Mouse (Mus musculus): ENCODE measurements around the gene Sec14l4. TPM values are rescaled to one million over a fixed set of nuclear protein-coding genes. Genes with fewer than 3 reads are reported as not detected.

The Sec14l4 gene
- polyA plus RNA-seq, 1 experiment, result 17.2 TPM

- no peaks in the 10 kb centered on the region for H3K4me1 ChIP-seq (ENCODE audit: control insufficient read depth, insufficient read depth, insufficient read length, low read length)
- no peak overlapping the region for H3K4me3 ChIP-seq (ENCODE audit: insufficient read depth, low read depth, low read length)
- no peak overlapping the region for H3K27ac ChIP-seq (replicated peaks; ENCODE audit: low read depth, low read length)
These were observed 52.2 kb downstream of the Sec14l4 start for GRCm38 (mm10) chr11:4083316-4084078.

DNA sequence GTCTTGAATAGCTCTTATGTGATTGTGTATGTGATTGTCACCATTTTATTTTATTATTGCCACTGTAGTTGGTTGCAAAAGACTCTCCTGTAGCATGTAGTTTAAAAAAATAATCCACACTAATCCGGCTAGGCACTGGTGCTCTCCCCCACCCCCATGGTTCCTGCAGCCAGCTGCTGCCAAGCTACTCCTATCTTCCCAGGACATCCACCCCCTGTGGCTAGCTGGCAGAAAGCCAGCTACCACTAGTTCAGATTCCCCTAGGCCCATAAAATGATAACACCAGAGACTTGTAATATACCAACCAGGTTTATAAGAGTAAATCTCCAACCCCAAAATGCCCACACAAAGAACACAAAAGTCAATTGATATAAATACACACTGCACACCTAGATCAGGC is 55.0 kb downstream of the Sec14l4 start:
- Histone ChIP-seq H3K4me1 (ENCODE audit: control insufficient read depth, insufficient read depth, insufficient read length, low read length) (no peaks in the 10 kb centered on the region), H3K27ac (replicated peaks; ENCODE audit: low read depth, low read length) (no peak overlapping the region), H3K4me3 (ENCODE audit: insufficient read depth, low read depth, low read length) (no peak overlapping the region)

GRCm38 (mm10) chr11:4087267-4087666 is 56.0 kb downstream of the Sec14l4 start:
- H3K27ac ChIP-seq (replicated peaks; ENCODE audit: low read depth, low read length), result no peak overlapping the region
- H3K4me1 ChIP-seq (ENCODE audit: control insufficient read depth, insufficient read depth, insufficient read length, low read length), result no peaks in the 10 kb centered on the region
- H3K4me3 ChIP-seq (ENCODE audit: insufficient read depth, low read depth, low read length), result no peak overlapping the region

DNA sequence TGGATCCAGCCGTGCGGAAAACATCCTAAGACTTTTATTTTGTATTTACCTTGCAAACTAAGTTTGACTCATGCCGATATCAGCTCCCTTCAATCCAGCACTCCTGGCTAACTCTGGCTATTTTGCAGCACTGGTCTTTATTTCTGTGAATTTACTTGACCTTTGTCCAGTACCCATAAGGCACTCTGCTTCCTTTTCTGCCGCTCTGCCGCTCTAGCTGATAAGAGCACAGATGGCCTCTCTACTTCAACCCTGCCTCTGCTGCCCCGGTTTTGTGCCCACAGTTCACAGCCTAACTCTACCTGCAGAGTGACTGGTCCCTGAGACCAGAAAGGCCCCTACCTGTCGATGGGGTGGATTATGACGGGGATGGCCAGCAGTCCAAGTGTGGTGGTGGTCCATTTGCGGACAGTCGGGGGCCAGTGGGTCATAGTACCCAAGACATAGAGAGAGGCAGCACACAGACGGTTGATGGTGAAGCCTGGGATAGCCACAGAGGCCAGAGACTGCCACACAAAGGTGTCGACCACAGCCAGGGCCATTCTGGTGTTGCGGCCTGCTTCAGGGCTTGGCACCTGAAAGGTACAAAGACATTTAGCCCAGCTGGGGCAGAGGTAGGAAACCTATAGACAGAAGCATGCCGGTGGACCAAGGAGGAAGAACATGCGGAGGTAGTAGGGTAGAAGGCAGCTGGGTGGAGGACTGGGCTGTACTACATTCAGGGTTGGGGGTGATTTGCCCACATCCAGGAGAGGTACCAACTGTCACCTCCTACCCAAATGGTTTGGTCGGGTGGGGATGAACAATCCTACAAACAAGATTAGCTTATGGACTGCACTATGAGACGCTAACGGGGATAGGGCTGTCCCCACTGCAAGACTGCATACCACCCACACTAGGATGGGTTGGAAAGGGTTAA is 62.5 kb downstream of the Sec14l4 start:
- Histone ChIP-seq H3K27ac (replicated peaks; ENCODE audit: low read depth, low read length) (no peak overlapping the region), H3K4me1 (ENCODE audit: control insufficient read depth, insufficient read depth, insufficient read length, low read length) (peaks cover 3% of the 10 kb centered on the region; the same call in 1 of the 2 replicates), H3K4me3 (ENCODE audit: insufficient read depth, low read depth, low read length) (peak overlapping the region; percentile 81)

GRCm38 (mm10) chr11:4094378-4095170 is 63.3 kb downstream of the Sec14l4 start:
- Histone ChIP-seq H3K27ac (replicated peaks; ENCODE audit: low read depth, low read length) (peak overlapping the region; percentile 65), H3K4me1 (ENCODE audit: control insufficient read depth, insufficient read depth, insufficient read length, low read length) (peaks cover 3% of the 10 kb centered on the region; the same call in 1 of the 2 replicates), H3K4me3 (ENCODE audit: insufficient read depth, low read depth, low read length) (peak overlapping the region; percentile 81)

DNA sequence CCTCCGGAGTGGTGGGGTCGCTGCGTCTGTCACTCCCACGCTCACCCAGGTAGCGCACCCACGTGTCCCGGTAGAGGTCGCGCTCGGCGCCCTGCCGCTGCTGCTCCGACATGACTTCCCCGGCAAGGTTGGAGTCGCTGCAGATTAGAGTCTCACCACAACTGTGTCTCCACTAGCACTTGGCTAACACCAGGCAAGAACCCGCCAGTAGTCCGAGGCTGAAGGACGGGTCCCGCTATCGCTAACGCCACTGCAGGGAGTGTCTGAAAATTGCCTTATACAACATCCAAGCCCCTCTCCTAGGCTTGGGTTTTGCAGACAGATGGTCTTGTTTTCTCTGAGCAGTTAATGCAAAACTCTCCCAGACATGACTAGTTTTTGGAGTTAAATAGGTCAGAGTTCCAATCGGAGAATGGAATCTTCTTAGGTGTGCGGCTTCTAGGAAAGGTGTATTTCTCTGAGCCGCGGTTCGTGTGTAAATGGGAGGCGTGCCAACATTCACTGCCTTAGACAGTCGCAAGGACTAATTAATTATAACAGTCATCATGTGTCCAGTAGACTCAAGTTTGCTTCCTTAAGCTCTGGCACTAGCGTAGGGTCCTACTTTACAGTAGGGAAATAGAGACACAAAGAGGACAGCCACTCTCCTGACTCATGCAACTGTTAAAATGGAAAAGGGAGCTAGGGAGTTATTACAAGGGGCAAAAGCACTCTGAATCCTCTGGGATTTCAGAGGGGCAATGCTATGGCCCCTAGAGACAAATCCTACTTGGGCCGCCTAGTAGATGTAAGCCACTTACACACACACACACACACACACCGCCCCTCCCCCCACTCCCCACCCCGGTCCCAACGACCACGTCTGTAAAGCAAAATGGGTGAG is 64.2 kb downstream of the Sec14l4 start, which contains the start of gene Mtfp1:
Gene Mtfp1, minus strand, starts transcription at position 275 of the 883 bp plus-strand sequence.
- Histone ChIP-seq H3K4me3 (ENCODE audit: insufficient read depth, low read depth, low read length) (peak within 1 kb of the TSS; percentile 81), H3K27ac (replicated peaks; ENCODE audit: low read depth, low read length) (peak within 1 kb of the TSS; percentile 70), H3K4me1 (ENCODE audit: control insufficient read depth, insufficient read depth, insufficient read length, low read length) (peaks cover 3% of the 10 kb centered on the region; the same call in 1 of the 2 replicates)

- peak overlapping the region; percentile 81 for H3K4me3 ChIP-seq (ENCODE audit: insufficient read depth, low read depth, low read length)
- H3K27ac ChIP-seq (replicated peaks; ENCODE audit: low read depth, low read length), result peak overlapping the region; percentile 79
- H3K4me1 ChIP-seq (ENCODE audit: control insufficient read depth, insufficient read depth, insufficient read length, low read length), result peaks cover 3% of the 10 kb centered on the region; the same call in 1 of the 2 replicates
These were observed 65.1 kb downstream of the Sec14l4 start for GRCm38 (mm10) chr11:4096054-4096984.

DNA sequence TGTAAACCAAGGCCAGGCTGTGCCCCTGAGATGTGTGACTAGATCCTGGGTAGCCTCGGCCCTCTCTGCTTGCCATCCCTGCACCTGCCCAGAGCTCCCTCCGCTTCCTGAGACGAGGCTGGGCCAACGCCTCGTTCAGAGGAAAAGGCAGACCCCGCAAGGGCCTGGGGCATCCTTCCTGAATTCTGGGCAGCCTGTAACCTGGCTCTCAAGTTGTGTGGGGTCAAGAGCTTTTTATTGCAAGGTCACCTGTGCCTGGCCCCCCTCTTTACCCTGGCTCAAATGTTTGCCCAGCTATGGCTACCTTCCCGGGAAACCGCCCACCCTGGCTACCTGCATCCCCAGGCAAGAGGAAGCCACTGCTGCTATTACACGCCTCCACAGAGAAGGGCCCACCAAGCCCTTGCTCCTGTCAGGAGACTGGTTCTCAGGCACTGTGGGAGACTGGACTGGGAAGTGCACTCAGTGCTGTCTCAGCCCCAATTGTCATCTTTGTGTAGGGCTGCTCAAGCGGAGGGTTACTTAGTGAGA is 65.9 kb downstream of the Sec14l4 start:
- Histone ChIP-seq H3K27ac (replicated peaks; ENCODE audit: low read depth, low read length) (peak overlapping the region; percentile 79), H3K4me1 (ENCODE audit: control insufficient read depth, insufficient read depth, insufficient read length, low read length) (peaks cover 3% of the 10 kb centered on the region; the same call in 1 of the 2 replicates), H3K4me3 (ENCODE audit: insufficient read depth, low read depth, low read length) (peak overlapping the region; percentile 60)

Other genes starting within 250 kb of the Sec14l4 start
- gene Osbp2, start 167.6 kb upstream of the Sec14l4 start, polyA plus RNA-seq (2012; ENCODE audit: insufficient read depth, insufficient read length, missing spikeins), result 3.2 and 3.4 TPM in 2 replicates
- 1.0 and 2.1 TPM in 2 replicates for gene 4921536K21Rik, start 136.4 kb upstream of the Sec14l4 start, polyA plus RNA-seq (2012; ENCODE audit: insufficient read depth, insufficient read length, missing spikeins)
- gene Dusp18, start 136.2 kb upstream of the Sec14l4 start, polyA plus RNA-seq (2012; ENCODE audit: insufficient read depth, insufficient read length, missing spikeins), result 1.0 and 4.8 TPM in 2 replicates
- 1.1 TPM in 2 replicates for gene Slc35e4, start 116.8 kb upstream of the Sec14l4 start, polyA plus RNA-seq (2012; ENCODE audit: insufficient read depth, insufficient read length, missing spikeins)
- 48.4 and 63.5 TPM in 2 replicates for gene Tcn2, start 99.3 kb upstream of the Sec14l4 start, polyA plus RNA-seq (2012; ENCODE audit: insufficient read depth, insufficient read length, missing spikeins)
- gene Pes1, start 67.5 kb upstream of the Sec14l4 start, polyA plus RNA-seq (2012; ENCODE audit: insufficient read depth, insufficient read length, missing spikeins), result 25.5 and 45.2 TPM in 2 replicates
- not detected in 2 replicates for gene 4930556J24Rik, start 54.7 kb upstream of the Sec14l4 start, polyA plus RNA-seq (2012; ENCODE audit: insufficient read depth, insufficient read length, missing spikeins)
- gene Gal3st1, start 47.8 kb upstream of the Sec14l4 start, polyA plus RNA-seq (2012; ENCODE audit: insufficient read depth, insufficient read length, missing spikeins), result not detected in 2 replicates
- gene Sec14l3, start 33.4 kb downstream of the Sec14l4 start, polyA plus RNA-seq (2012; ENCODE audit: insufficient read depth, insufficient read length, missing spikeins), result not detected in 2 replicates
- 54.3 and 54.8 TPM in 2 replicates for gene Mtfp1, start 64.0 kb downstream of the Sec14l4 start, polyA plus RNA-seq (2012; ENCODE audit: insufficient read depth, insufficient read length, missing spikeins)
- gene Sec14l2, start 92.0 kb downstream of the Sec14l4 start, polyA plus RNA-seq (2012; ENCODE audit: insufficient read depth, insufficient read length, missing spikeins), result 0.63 TPM in 1 of 2 replicates, not detected in the other
- gene Rnf215, start 103.7 kb downstream of the Sec14l4 start, polyA plus RNA-seq (2012; ENCODE audit: insufficient read depth, insufficient read length, missing spikeins), result 5.9 and 8.4 TPM in 2 replicates
- gene Ccdc157, start 128.8 kb downstream of the Sec14l4 start, polyA plus RNA-seq (2012; ENCODE audit: insufficient read depth, insufficient read length, missing spikeins), result 1.7 and 2.1 TPM in 2 replicates
- gene Sf3a1, start 128.9 kb downstream of the Sec14l4 start, polyA plus RNA-seq (2012; ENCODE audit: insufficient read depth, insufficient read length, missing spikeins), result 7.3 and 13.4 TPM in 2 replicates
- 2.4 and 2.9 TPM in 2 replicates for gene Tbc1d10a, start 155.3 kb downstream of the Sec14l4 start, polyA plus RNA-seq (2012; ENCODE audit: insufficient read depth, insufficient read length, missing spikeins)
- 2.4 and 3.4 TPM in 2 replicates for gene Castor1, start 186.8 kb downstream of the Sec14l4 start, polyA plus RNA-seq (2012; ENCODE audit: insufficient read depth, insufficient read length, missing spikeins)
- not detected in 2 replicates for gene Osm, start 205.0 kb downstream of the Sec14l4 start, polyA plus RNA-seq (2012; ENCODE audit: insufficient read depth, insufficient read length, missing spikeins)
- 0.36 TPM in 1 of 2 replicates, not detected in the other for gene Lif, start 226.1 kb downstream of the Sec14l4 start, polyA plus RNA-seq (2012; ENCODE audit: insufficient read depth, insufficient read length, missing spikeins)